Mouse (Mus musculus) heart, adult 2 months (tissue): Measurements from ENCODE around the gene Ccnd3. TPM values are rescaled to one million over a fixed set of nuclear protein-coding genes. Genes with fewer than 3 reads are reported as not detected.
A peak's percentile ranks its signal among the peaks of the same experiment; 100 is the strongest.

ENCODE experiments used
- DNase-seq, 2 experiments: peaks; one replicate each; pipeline ENCODE4 v3.0.0; 2021
- H3K27ac ChIP-seq: fragments of 200-600 bp; 2 replicates; pipeline ENCODE4 v1.8.1; 2022
- H3K27me3 ChIP-seq: fragments of 200-500 bp; 2 replicates; pipeline ENCODE4 v1.6.1; 2012; ENCODE audit warnings: mild to moderate bottlenecking, low read length, inconsistent platforms, mixed read lengths; ENCODE audit not compliant: control insufficient read depth, insufficient read depth
- H3K36me3 ChIP-seq: fragments of 200-500 bp; 2 replicates; pipeline ENCODE4 v1.6.1; 2012; ENCODE audit warnings: low read length, inconsistent platforms; ENCODE audit not compliant: control insufficient read depth, insufficient read depth
- H3K4me1 ChIP-seq: fragments of 200-500 bp; 2 replicates; pipeline ENCODE4 v1.6.1; 2011; ENCODE audit warnings: low read length; ENCODE audit not compliant: control insufficient read depth, insufficient read depth
- H3K4me3 ChIP-seq: fragments of 200-600 bp; 2 replicates; pipeline ENCODE4 v1.8.1; 2022
- H3K79me2 ChIP-seq: fragments of 200-500 bp; replicated peaks from 2 replicates; pipeline ENCODE4 v1.6.1; 2012; ENCODE audit warnings: mild to moderate bottlenecking, inconsistent platforms, low read length, moderate library complexity, mixed read lengths; ENCODE audit not compliant: control insufficient read depth, insufficient read depth
- H3K9ac ChIP-seq: fragments of 200-500 bp; 2 replicates; pipeline ENCODE4 v1.6.1; 2012; ENCODE audit warnings: low read depth, mild to moderate bottlenecking, control low read depth, inconsistent platforms, low read length, mixed read lengths
- CTCF ChIP-seq: fragments of 200-600 bp; IDR thresholded peaks from 2 replicates; pipeline ENCODE4 v1.8.1; 2022; ENCODE audit warnings: antibody characterized with exemption, mild to moderate bottlenecking, moderate library complexity
- EP300 ChIP-seq: fragments of 200-500 bp; IDR thresholded peaks from 2 replicates; pipeline ENCODE4 v1.6.1; 2011; ENCODE audit warnings: low read depth, low read length, control low read depth; ENCODE audit not compliant: insufficient read depth
- POLR2A ChIP-seq: fragments of 200-500 bp; IDR thresholded peaks from 2 replicates; pipeline ENCODE4 v1.6.1; 2011; ENCODE audit warnings: mild to moderate bottlenecking, low read depth, low read length, control low read depth; ENCODE audit not compliant: insufficient read depth
- WGBS: fragments of 180-500 bp; shearing (Covaris S2); methylation state at CpG from one replicate; pipeline ENCODE4 v1.1.7; 2018; 5-methylcytosine and 5-hydroxymethylcytosine counted together
- intact Hi-C: fragments of 180-260 bp; cut with DNase I; formaldehyde crosslinking; loops from one replicate; pipeline ENCODE4 v1.15.1; 2025
- polyA plus RNA-seq: library from polyadenylated mRNA; depleted of rRNA; stranded (reverse); fragments of >200 nt; gene quantifications from 2 replicates; pipeline ENCODE4 v1.2.3, GENCODE M21; 2012
- total RNA-seq, 2 experiments: library from RNA; stranded (reverse); gene quantifications; 2 replicates each; pipeline ENCODE4 v1.2.3; 2021

Ccnd3 gene
- total and polyA plus RNA-seq, 3 experiments = 75.1 to 83.7 (median 75.9) TPM

DNA sequence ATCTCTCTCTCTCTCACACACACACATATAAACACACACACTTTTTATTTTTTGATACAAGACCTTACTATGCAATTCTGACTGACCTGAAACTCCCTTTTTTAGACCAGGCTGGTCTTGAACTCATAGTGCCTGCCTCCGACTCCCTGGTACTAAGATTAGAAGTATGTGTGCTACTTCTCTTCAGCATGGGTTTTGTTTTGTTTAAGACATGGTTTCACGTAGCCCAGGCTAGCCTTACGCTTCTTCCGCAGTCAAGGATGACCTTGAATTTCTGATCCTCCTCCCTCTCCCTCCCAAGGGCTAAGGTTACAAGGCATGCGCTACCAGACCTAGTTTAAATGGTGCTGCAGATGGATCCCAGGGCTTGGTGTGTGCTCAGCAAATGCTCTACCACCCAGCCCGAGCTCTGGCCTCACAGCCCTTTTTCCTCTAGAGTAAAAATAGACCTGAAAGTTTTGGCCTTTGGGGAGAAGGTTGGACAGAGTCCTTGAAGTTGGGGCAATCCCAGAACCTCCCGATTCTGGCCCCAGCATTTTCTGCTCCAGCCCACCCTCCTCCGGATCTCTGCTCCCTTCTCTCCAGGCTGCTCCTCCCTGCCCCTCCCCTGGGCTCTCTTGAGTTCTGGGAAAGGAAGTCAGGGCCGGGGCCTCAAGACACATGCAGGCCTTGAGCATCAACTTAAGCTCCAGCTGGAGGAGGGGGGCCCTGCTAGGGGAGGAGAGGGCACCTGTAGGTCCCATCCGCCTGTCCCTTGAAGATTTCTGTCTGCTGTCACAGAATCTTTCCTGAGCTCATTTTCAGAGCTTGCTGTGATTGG, 8.3 kb downstream of the Ccnd3 start:
- Histone ChIP-seq H3K27me3 (no peaks in the 10 kb centered on the region), H3K36me3 (no peaks in the 10 kb centered on the region), H3K4me1 (peaks cover 15% of the 10 kb centered on the region), H3K79me2 (no peaks in the 10 kb centered on the region), H3K27ac (peak overlapping the region; percentile 29), H3K9ac (0 out of 2 replicates have a peak overlapping the region, but pooled peaks have one; percentile 17), H3K4me3 (no peak overlapping the region)
- DNase-seq = peak; percentile 52 to 59
- TF ChIP-seq POLR2A (no peak), EP300 (0 out of 2 replicates have a peak, but pooled peaks have one; percentile 6), CTCF (no peak)
- intact Hi-C loops = loop anchor here (10.0 kb wide), 1 partner anchor 162 kb away; no protein-coding TSS in a partner anchor
- 48% methylated on average over 10 of the region's 10 CpGs for WGBS

- H3K27me3 ChIP-seq = no peaks in the 10 kb centered on the region
- no peak overlapping the region for H3K9ac ChIP-seq
- H3K36me3 ChIP-seq = no peaks in the 10 kb centered on the region
- H3K79me2 ChIP-seq = no peaks in the 10 kb centered on the region
- DNase-seq = no peak
- H3K4me3 ChIP-seq = no peak overlapping the region
- no peak overlapping the region for H3K27ac ChIP-seq
- no peak for TF ChIP-seq POLR2A
- no peak for TF ChIP-seq EP300
- TF ChIP-seq CTCF = no peak
- intact Hi-C loops = loop anchor here (10.0 kb wide), 1 partner anchor 159 kb away; no protein-coding TSS in a partner anchor
- WGBS = 73% methylated on average over 7 of the region's 7 CpGs
- H3K4me1 ChIP-seq = peaks cover 12% of the 10 kb centered on the region
These were observed 10.5 kb downstream of the Ccnd3 start for GRCm38 (mm10) chr17:47515180-47515844.

- 98% methylated on average over 3 of the region's 3 CpGs for WGBS
- Histone ChIP-seq H3K9ac (no peak overlapping the region), H3K27ac (no peak overlapping the region), H3K36me3 (no peaks in the 10 kb centered on the region), H3K4me3 (no peak overlapping the region), H3K4me1 (peaks cover 10% of the 10 kb centered on the region), H3K79me2 (no peaks in the 10 kb centered on the region), H3K27me3 (no peaks in the 10 kb centered on the region)
- intact Hi-C loops = loop anchor here (10.0 kb wide), 1 partner anchor 159 kb away; no protein-coding TSS in a partner anchor
- TF ChIP-seq CTCF (peak; percentile 36), EP300 (no peak), POLR2A (no peak)
- DNase-seq = no peak
These were observed 11.4 kb downstream of the Ccnd3 start for GRCm38 (mm10) chr17:47516232-47516631.

GRCm38 (mm10) chr17:47518205-47518604, 13.4 kb downstream of the Ccnd3 start:
- Histone ChIP-seq H3K9ac (no peak overlapping the region; the same call in 1 of the 2 replicates), H3K27ac (peak overlapping the region; percentile 76), H3K27me3 (no peaks in the 10 kb centered on the region), H3K4me3 (no peak overlapping the region), H3K36me3 (no peaks in the 10 kb centered on the region), H3K79me2 (no peaks in the 10 kb centered on the region), H3K4me1 (peaks cover 15% of the 10 kb centered on the region)
- WGBS = 20% methylated on average over 8 of the region's 8 CpGs
- intact Hi-C loops = loop anchor here (10.0 kb wide), 1 partner anchor 157 kb away; no protein-coding TSS in a partner anchor
- 0 out of 2 replicates have a peak, but pooled peaks have one; percentile 9 for TF ChIP-seq POLR2A
- TF ChIP-seq CTCF = no peak
- TF ChIP-seq EP300 = no peak
- peak in 1 of 2 experiments; percentile 63 for DNase-seq

DNA sequence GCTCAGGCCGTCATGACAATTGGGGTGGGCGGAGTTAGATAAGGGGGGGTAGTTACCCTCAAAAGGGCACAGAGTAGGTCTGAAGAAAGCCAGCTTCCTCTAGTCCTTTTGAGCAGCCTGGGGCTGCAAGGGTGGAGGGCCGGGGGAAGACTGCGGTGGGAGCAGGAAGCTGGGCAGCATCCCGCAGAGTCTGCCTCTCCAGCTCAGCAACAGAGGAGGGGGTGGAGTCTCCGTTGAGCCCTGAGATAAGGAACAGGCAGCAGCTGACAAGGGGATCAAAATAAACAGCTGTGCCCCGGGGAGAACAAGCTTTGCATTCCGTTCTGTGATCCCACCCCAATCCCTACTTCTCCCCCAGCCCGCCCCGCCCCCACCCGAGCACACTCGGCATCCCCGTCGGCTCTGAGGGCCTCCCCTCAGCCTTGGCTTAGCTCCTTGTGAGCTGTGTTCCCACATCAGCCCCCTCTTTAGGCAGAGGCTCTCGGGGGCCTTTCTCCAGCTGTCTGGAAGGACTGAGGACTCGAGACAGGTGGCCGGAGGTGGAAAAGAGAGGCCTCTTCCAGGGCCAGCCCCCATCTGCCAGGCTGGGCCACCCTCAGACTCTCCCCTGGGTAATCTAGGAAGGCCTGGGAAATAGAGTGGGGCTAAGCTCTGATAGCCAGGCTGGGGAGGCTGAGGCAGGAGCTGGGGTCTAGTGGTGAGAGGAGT, 16.9 kb downstream of the Ccnd3 start:
- Histone ChIP-seq H3K36me3 (no peaks in the 10 kb centered on the region), H3K4me1 (peaks cover 18% of the 10 kb centered on the region), H3K79me2 (no peaks in the 10 kb centered on the region), H3K27ac (peak overlapping the region; percentile 78), H3K9ac (peak overlapping the region; percentile 9), H3K27me3 (no peaks in the 10 kb centered on the region), H3K4me3 (peak overlapping the region; percentile 11; the same call in 1 of the 2 replicates)
- 5% methylated on average over 17 of the region's 17 CpGs for WGBS
- TF ChIP-seq CTCF (no peak), EP300 (0 out of 2 replicates have a peak, but pooled peaks have one; percentile 16), POLR2A (0 out of 2 replicates have a peak, but pooled peaks have one; percentile 40)
- intact Hi-C loops = no loop called here
- peak; percentile 69 to 80 for DNase-seq
